Mouse (Mus musculus): ENCODE data around the gene Pten.

DNA sequence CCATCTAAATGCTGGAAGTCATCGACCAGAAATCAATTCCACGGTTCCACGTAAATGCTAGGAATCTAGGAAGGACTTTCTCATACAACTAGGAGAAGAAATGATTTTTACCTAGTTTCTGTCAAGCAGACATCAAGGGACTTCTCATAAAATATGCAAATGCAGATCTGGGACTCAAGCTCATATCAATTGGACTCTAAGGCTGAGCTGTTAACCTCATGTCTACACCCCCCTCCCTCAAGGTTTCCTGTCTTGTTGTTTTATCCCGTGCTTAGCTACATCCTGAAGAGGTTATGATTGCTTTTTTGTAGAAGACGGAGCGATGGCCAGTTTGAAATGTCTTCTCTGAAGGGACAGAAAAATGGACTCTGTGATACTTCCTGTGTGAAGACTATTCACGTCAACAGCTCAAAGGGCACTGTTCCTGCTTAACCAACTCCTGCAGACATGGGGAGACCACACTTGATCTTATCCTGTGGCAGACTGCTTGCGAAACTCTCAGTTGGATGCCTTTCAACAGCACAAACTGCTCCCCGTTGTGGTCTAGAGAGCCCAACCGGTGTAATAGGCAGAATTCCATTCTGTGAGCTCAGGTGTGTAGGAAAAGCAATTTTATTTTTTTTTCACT lies 111.9 kb downstream of the Pten start:
- TF ChIP-seq CTCF (IDR thresholded peaks at IDR 0.05; ENCODE audit: low read depth, low read length) (no peak), GATA1 (IDR thresholded peaks at IDR 0.05; ENCODE audit: borderline replicate concordance, low read length) (no peak), TAL1 (conservative IDR thresholded peaks at IDR 0.05; ENCODE audit: low read depth, low read length) (no peak), POLR2AphosphoS5 (IDR thresholded peaks at IDR 0.05; ENCODE audit: insufficient replicate concordance, low read depth, low read length) (no peak)

Measured in G1E (cell line).